Mouse (Mus musculus) lung, adult 2 months (tissue): ENCODE results near the gene Dpep2nb.

Source experiments
- CTCF ChIP-seq: fragments of 200-500 bp; IDR thresholded peaks from 2 replicates; pipeline ENCODE4 v1.5.1; 2011; ENCODE audit warnings: mild to moderate bottlenecking, low read length, control low read depth; ENCODE audit not compliant: insufficient read depth
- POLR2A ChIP-seq: fragments of 200-500 bp; IDR thresholded peaks from 2 replicates; pipeline ENCODE4 v1.6.1; 2011; ENCODE audit warnings: low read depth, mild to moderate bottlenecking, control low read depth, low read length, borderline replicate concordance; ENCODE audit errors: extremely low read depth

GRCm38 (mm10) chr8:105971019-105971720, 34.6 kb downstream of the Dpep2nb start:
- TF ChIP-seq POLR2A (no peak), CTCF (no peak)
